In the genomic region with DNA sequence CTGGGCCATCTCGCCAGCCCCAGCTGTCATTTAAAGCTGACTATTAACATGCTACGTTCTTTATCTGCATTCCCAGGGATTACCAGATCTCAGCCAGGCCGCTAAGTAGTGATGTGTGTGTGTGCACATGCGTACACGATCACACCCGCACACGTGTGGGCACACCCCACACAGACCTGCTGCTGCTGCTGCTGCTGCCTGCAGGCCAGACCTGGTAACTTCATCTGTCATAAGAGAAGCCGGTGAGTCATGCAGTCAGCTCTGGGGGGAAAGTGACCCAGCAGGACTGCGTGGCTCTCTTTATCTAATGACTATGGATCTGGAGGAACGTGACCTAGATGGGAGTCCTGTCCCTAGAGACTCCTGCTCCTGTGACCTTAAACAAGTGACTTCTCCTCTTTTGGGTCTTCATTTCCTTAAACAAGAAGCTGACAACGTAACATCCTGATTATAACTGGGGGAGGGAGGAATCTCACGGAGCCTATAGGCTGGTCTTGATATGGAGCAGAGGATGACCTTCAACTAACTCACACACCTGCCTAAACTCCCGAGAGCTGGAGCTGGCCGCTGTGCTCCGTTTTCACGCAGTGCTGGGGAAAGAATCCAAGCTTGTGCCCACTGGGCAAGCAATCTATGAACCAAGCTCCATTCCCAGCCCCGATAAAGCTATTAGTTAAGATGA, we compare ENCODE assay signal across 9 mouse cellular contexts. TPM values are rescaled to one million over a fixed set of nuclear protein-coding genes. Genes with fewer than 3 reads are reported as not detected.
DNase-seq lines count a peak whose midpoint lies in the region; ATAC-seq and TF ChIP-seq lines count a peak whose summit lies in the region.
"Had no signal": no experiment of that assay in that cellular context is flagged by ENCODE, and none has a peak within 500 bp of the region (broad histone marks: within the 10 kb centered on the region; RNA-seq: fewer than 3 reads in every experiment).

No protein-coding gene starts in this region.

- peak overlapping the region; percentile 6; the same call in 1 of the 2 replicates for H3K27ac ChIP-seq in gastrocnemius, adult 2 months
- no peak overlapping the region for H3K27ac ChIP-seq in testis, adult 2 months (ENCODE audit: control insufficient read depth, insufficient read depth, low read depth, low read length)
- H3K27ac ChIP-seq in intestine, embryonic 14.5 days (ENCODE audit: low read depth), result no peak overlapping the region
- H3K27ac ChIP-seq in stomach, embryonic 16.5 days (ENCODE audit: low read length), result peak overlapping the region; percentile 73

- H3K9ac ChIP-seq in intestine, embryonic 14.5 days (ENCODE audit: low read length), result no peak overlapping the region
- H3K9ac ChIP-seq in stomach, embryonic 16.5 days (ENCODE audit: low read length), result no peak overlapping the region

- H3K4me2 ChIP-seq in intestine, embryonic 14.5 days (ENCODE audit: low read length), result no peak overlapping the region
- H3K4me2 ChIP-seq in stomach, embryonic 16.5 days (ENCODE audit: low read depth, low read length), result no peak overlapping the region

- no peak overlapping the region; the same call in none of the 2 replicates for H3K4me3 ChIP-seq in gastrocnemius, adult 2 months
- H3K4me3 ChIP-seq in testis, adult 2 months (ENCODE audit: control insufficient read depth, low read depth, low read length), result no peak overlapping the region
- H3K4me3 ChIP-seq in intestine, embryonic 14.5 days (ENCODE audit: low read depth, low read length), result no peak overlapping the region
- H3K4me3 ChIP-seq in stomach, embryonic 16.5 days (replicated peaks; ENCODE audit: low read length), result no peak overlapping the region

- intact Hi-C loops in gastrocnemius, adult 2 months (cut with DNase I), result loop anchor here (5.0 kb wide), 1 partner anchor 36 kb away; no protein-coding TSS in a partner anchor

- TF ChIP-seq CTCF in gastrocnemius, adult 2 months (IDR thresholded peaks at IDR 0.05), result peak; percentile 13; the same call in 1 of the 2 replicates
- peak; percentile 13; the same call in 1 of the 2 replicates for TF ChIP-seq CTCF in testis, adult 2 months (IDR thresholded peaks at IDR 0.05; ENCODE audit: control insufficient read depth, insufficient read depth, insufficient replicate concordance, low read depth, low read length)

- H3K36me3 ChIP-seq in testis, adult 2 months (ENCODE audit: control insufficient read depth, insufficient read depth, low read length), result no peaks in the 10 kb centered on the region; the same call in 1 of the 2 replicates
- H3K36me3 ChIP-seq in intestine, embryonic 14.5 days (ENCODE audit: control insufficient read depth, insufficient read depth, low read length), result peaks cover 34% of the 10 kb centered on the region
- peaks cover 5% of the 10 kb centered on the region; the same call in 1 of the 2 replicates for H3K36me3 ChIP-seq in stomach, embryonic 16.5 days (ENCODE audit: control insufficient read depth, insufficient read depth, low read length)

- DNase-seq in gastrocnemius, adult 2 months, result peak; percentile 51
- no peak for DNase-seq in gastrocnemius, postnatal 4 days (ENCODE audit: low spot score in 2 of 2)
- no peak for DNase-seq in testis, postnatal 14 days (ENCODE audit: low spot score)
- no peak for DNase-seq in intestine, embryonic 14.5 days (ENCODE audit: low spot score)
- no peak for DNase-seq in spleen, postnatal 10 days (ENCODE audit: low spot score in 2 of 2)
- no peak for DNase-seq in ovary, adult 18-20 months (ENCODE audit: low spot score)
- DNase-seq: layer of hippocampus, adult 9-11 months had no signal

- ATAC-seq in intestine, embryonic 14.5 days (replicated peaks; ENCODE audit: low FRiP score, low TSS enrichment, low read depth), result peak; percentile 49; the same call in 1 of the 2 replicates
- ATAC-seq in stomach, embryonic 16.5 days (ENCODE audit: insufficient read depth, low FRiP score), result peak; percentile 59; the same call in 1 of the 2 replicates

- WGBS in intestine, embryonic 14.5 days, result 84% methylated on average over 17 of the region's 17 CpGs
- 76% methylated on average over 17 of the region's 17 CpGs for WGBS in stomach, embryonic 16.5 days

- no peaks in the 10 kb centered on the region for H3K27me3 ChIP-seq in testis, adult 2 months (ENCODE audit: control insufficient read depth, insufficient read depth, low read length)
- no peaks in the 10 kb centered on the region for H3K27me3 ChIP-seq in intestine, embryonic 14.5 days (replicated peaks; ENCODE audit: control insufficient read depth, insufficient read depth, low read length)
- H3K27me3 ChIP-seq in stomach, embryonic 16.5 days (ENCODE audit: control insufficient read depth, insufficient read depth, low read length), result no peaks in the 10 kb centered on the region

- H3K4me1 ChIP-seq in testis, adult 2 months (ENCODE audit: control insufficient read depth, insufficient read depth, low read length), result no peaks in the 10 kb centered on the region
- H3K4me1 ChIP-seq in intestine, embryonic 14.5 days (replicated peaks; ENCODE audit: control insufficient read depth, insufficient read depth, low read length), result no peaks in the 10 kb centered on the region
- peaks cover 13% of the 10 kb centered on the region; the same call in 1 of the 2 replicates for H3K4me1 ChIP-seq in stomach, embryonic 16.5 days (ENCODE audit: control insufficient read depth, insufficient read depth, low read length)

- TF ChIP-seq POLR2A in testis, adult 2 months (IDR thresholded peaks at IDR 0.05; ENCODE audit: control insufficient read depth, low read depth, low read length), result no peak

- no peaks in the 10 kb centered on the region for H3K9me3 ChIP-seq in intestine, embryonic 14.5 days (ENCODE audit: control insufficient read depth, low read length)
- no peaks in the 10 kb centered on the region for H3K9me3 ChIP-seq in stomach, embryonic 16.5 days (replicated peaks; ENCODE audit: control insufficient read depth, low read length)

RNA-seq across cellular contexts. Expression of a gene that starts 54.0 kb away (rescaled TPM):
- 10 to 100 TPM; 14.1 to 22.4 TPM for total RNA-seq in gastrocnemius, adult 2 months (2021)
- total RNA-seq in gastrocnemius, postnatal 4 days (2021), result 10 to 100 TPM; 26.9 to 29.9 TPM
- 160 and 161 TPM in 2 replicates for polyA plus RNA-seq in testis, adult 2 months (2012; rRNA removed)
- polyA plus RNA-seq in intestine, embryonic 14.5 days (2014; fragmentation: Nextera tagmentation; extraction: Ambion mirVana), result 47.3 and 53.0 TPM in 2 replicates
- polyA plus RNA-seq in stomach, embryonic 16.5 days (2015; fragmentation: Nextera tagmentation; extraction: Ambion mirVana), result 65.4 and 70.9 TPM in 2 replicates

Comparison
In these comparisons a context has a peak if more than half of its experiments do, and no peak if none do; other contexts are left out.
1. H3K27ac ChIP-seq: peak in gastrocnemius, adult 2 months (single experiment) and stomach, embryonic 16.5 days (single experiment); none in testis, adult 2 months (single experiment) and intestine, embryonic 14.5 days (single experiment).